8 mouse cellular contexts compared by ENCODE assay signal in genomic region chr5:23787536-23788389, GRCm38 (mm10). TPM values are rescaled to one million over a fixed set of nuclear protein-coding genes. Genes with fewer than 3 reads are reported as not detected.
DNase-seq lines count a peak whose midpoint lies in the region; ATAC-seq and TF ChIP-seq lines count a peak whose summit lies in the region.

Rint1 (plus strand) TSS chr5:23787711.

- peak; percentile 97 to 99 for DNase-seq in heart, postnatal 10 days
- peak; percentile 91 for DNase-seq in large intestine, adult 2 months (ENCODE audit: low read depth, low spot score)
- peak; percentile 96 for DNase-seq in liver, postnatal 0 days
- peak; percentile 99 for DNase-seq in testis, postnatal 10 days (ENCODE audit: low spot score)

- H3K4me3 ChIP-seq in ES-Bruce4 (ENCODE audit: low read depth, low read length), result peak within 1 kb of the TSS; percentile 77
- peak within 1 kb of the TSS; percentile 95 for H3K4me3 ChIP-seq in forebrain, embryonic 13.5 days
- H3K4me3 ChIP-seq in liver, postnatal 0 days (ENCODE audit: low read depth, low read length), result peak within 1 kb of the TSS; percentile 95
- peak within 1 kb of the TSS; percentile 90 for H3K4me3 ChIP-seq in neural tube, embryonic 14.5 days (ENCODE audit: low read depth, low read length)

- peak; percentile 91 for ATAC-seq in cerebellum, adult (ENCODE audit: insufficient number of reproducible peaks, low FRiP score, low TSS enrichment)
- ATAC-seq in forebrain, embryonic 13.5 days, result peak; percentile 81
- ATAC-seq in liver, postnatal 0 days, result peak; percentile 88
- ATAC-seq in neural tube, embryonic 14.5 days (ENCODE audit: low read depth), result peak; percentile 84

- no peaks in the 10 kb centered on the region for H3K4me1 ChIP-seq in ES-Bruce4 (ENCODE audit: control insufficient read depth, insufficient read depth, low read length)
- H3K4me1 ChIP-seq in forebrain, embryonic 13.5 days, result peaks cover 14% of the 10 kb centered on the region
- peaks cover 13% of the 10 kb centered on the region for H3K4me1 ChIP-seq in liver, postnatal 0 days (ENCODE audit: insufficient read depth)
- H3K4me1 ChIP-seq in neural tube, embryonic 14.5 days (ENCODE audit: control insufficient read depth, insufficient read depth, low read length), result peaks cover 8% of the 10 kb centered on the region

- TF ChIP-seq CTCF in ES-Bruce4 (IDR thresholded peaks at IDR 0.05; ENCODE audit: low read depth, low read length), result peak; percentile 91
- peak; percentile 100 for TF ChIP-seq CTCF in liver, postnatal 0 days (IDR thresholded peaks at IDR 0.05; ENCODE audit: low read depth)

- H3K27me3 ChIP-seq in ES-Bruce4 (ENCODE audit: control insufficient read depth, insufficient read depth, low read length, poor library complexity, severe bottlenecking), result no peaks in the 10 kb centered on the region
- no peaks in the 10 kb centered on the region for H3K27me3 ChIP-seq in forebrain, embryonic 13.5 days
- no peaks in the 10 kb centered on the region for H3K27me3 ChIP-seq in liver, postnatal 0 days (ENCODE audit: insufficient read depth, low read length)
- no peaks in the 10 kb centered on the region for H3K27me3 ChIP-seq in neural tube, embryonic 14.5 days (ENCODE audit: control insufficient read depth, insufficient read depth, low read length)

- H3K27ac ChIP-seq in ES-Bruce4 (ENCODE audit: insufficient read depth, low read length), result no peak within 1 kb of the TSS
- no peak within 1 kb of the TSS; the same call in 1 of the 2 replicates for H3K27ac ChIP-seq in forebrain, embryonic 13.5 days
- peak within 1 kb of the TSS; percentile 84 for H3K27ac ChIP-seq in liver, postnatal 0 days (ENCODE audit: low read depth)
- H3K27ac ChIP-seq in neural tube, embryonic 14.5 days (ENCODE audit: low read depth, low read length), result peak within 1 kb of the TSS; percentile 72; the same call in 1 of the 2 replicates

- no peak for TF ChIP-seq EP300 in ES-Bruce4 (IDR thresholded peaks at IDR 0.05; ENCODE audit: insufficient read depth, low read depth, low read length)
- TF ChIP-seq EP300 in liver, postnatal 0 days (IDR thresholded peaks at IDR 0.05; ENCODE audit: low read depth), result no peak

- peak within 1 kb of the TSS; percentile 60 for H3K9ac ChIP-seq in ES-Bruce4 (ENCODE audit: low read depth, poor library complexity, severe bottlenecking)
- peak within 1 kb of the TSS; percentile 88 for H3K9ac ChIP-seq in forebrain, embryonic 13.5 days
- H3K9ac ChIP-seq in liver, postnatal 0 days (replicated peaks), result peak within 1 kb of the TSS; percentile 91
- H3K9ac ChIP-seq in neural tube, embryonic 14.5 days (replicated peaks; ENCODE audit: low read depth, low read length), result peak within 1 kb of the TSS; percentile 82

- 2% methylated on average over 47 of the region's 47 CpGs for WGBS in forebrain, embryonic 13.5 days
- WGBS in large intestine, adult 2 months, result 1% methylated on average over 47 of the region's 47 CpGs
- 1% methylated on average over 47 of the region's 47 CpGs for WGBS in liver, postnatal 0 days (ENCODE audit: insufficient replicate concordance)
- WGBS in neural tube, embryonic 14.5 days, result 3% methylated on average over 47 of the region's 47 CpGs

- H3K36me3 ChIP-seq in ES-Bruce4 (ENCODE audit: control insufficient read depth, insufficient read depth, low read length, poor library complexity, severe bottlenecking), result no peaks in the 10 kb centered on the region
- peaks cover 10% of the 10 kb centered on the region; the same call in 1 of the 2 replicates for H3K36me3 ChIP-seq in forebrain, embryonic 13.5 days (ENCODE audit: poor library complexity, severe bottlenecking)
- peaks cover 10% of the 10 kb centered on the region for H3K36me3 ChIP-seq in liver, postnatal 0 days (replicated peaks; ENCODE audit: insufficient read depth, low read length)
- no peaks in the 10 kb centered on the region for H3K36me3 ChIP-seq in neural tube, embryonic 14.5 days (ENCODE audit: control insufficient read depth, insufficient read depth, low read length)

- intact Hi-C loops in heart, postnatal 10 days (cut with DNase I), result no loop called here

- TF ChIP-seq POLR2A in ES-Bruce4 (IDR thresholded peaks at IDR 0.05; ENCODE audit: insufficient read depth, low read length), result peak; percentile 90

- H3K9me3 ChIP-seq in ES-Bruce4 (replicated peaks; ENCODE audit: control insufficient read depth, insufficient read depth, low read length, poor library complexity, severe bottlenecking), result peaks cover 2% of the 10 kb centered on the region; the same call in 1 of the 2 replicates
- H3K9me3 ChIP-seq in forebrain, embryonic 13.5 days (replicated peaks), result no peaks in the 10 kb centered on the region; the same call in 1 of the 2 replicates
- H3K9me3 ChIP-seq in liver, postnatal 0 days (ENCODE audit: low read length), result no peaks in the 10 kb centered on the region
- no peaks in the 10 kb centered on the region for H3K9me3 ChIP-seq in neural tube, embryonic 14.5 days (ENCODE audit: control insufficient read depth, low read length)

- peak within 1 kb of the TSS; percentile 97 for H3K4me2 ChIP-seq in forebrain, embryonic 13.5 days
- peak within 1 kb of the TSS; percentile 88 for H3K4me2 ChIP-seq in liver, postnatal 0 days (ENCODE audit: low read depth, low read length)
- peak within 1 kb of the TSS; percentile 88 for H3K4me2 ChIP-seq in neural tube, embryonic 14.5 days (ENCODE audit: low read depth, low read length)

RNA-seq across cellular contexts. Expression of gene Rint1, which starts in this region (rescaled TPM):
- polyA plus RNA-seq in ES-Bruce4 (2011; ENCODE audit: insufficient read depth, insufficient read length, low read depth, missing spikeins), result 29.6 and 33.2 TPM in 2 replicates
- polyA plus RNA-seq in forebrain, embryonic 13.5 days (2015; fragmentation: Nextera tagmentation; extraction: Ambion mirVana), result 29.8 and 34.8 TPM in 2 replicates
- total RNA-seq in heart, postnatal 10 days (2021), result 10 to 100 TPM; 17.1 to 17.4 TPM
- 6.3 and 11.1 TPM in 2 replicates for polyA plus RNA-seq in large intestine, adult 2 months (2012; rRNA removed)
- 9.6 and 10.9 TPM in 2 replicates for polyA plus RNA-seq in liver, postnatal 0 days (2015; fragmentation: Nextera tagmentation; extraction: Ambion mirVana)
- 27.5 and 31.1 TPM in 2 replicates for polyA plus RNA-seq in neural tube, embryonic 14.5 days (2014; fragmentation: Nextera tagmentation; extraction: Ambion mirVana)

Comparison
In these comparisons a context has a peak if more than half of its experiments do, and no peak if none do; other contexts are left out.
1. H3K27ac ChIP-seq: peak in liver, postnatal 0 days (single experiment) and neural tube, embryonic 14.5 days (single experiment); none in ES-Bruce4 (single experiment) and forebrain, embryonic 13.5 days (single experiment).
2. Peak in every context shown above with its lines, with median percentiles within 50 percentile points of each other: H3K4me3 ChIP-seq, H3K9ac ChIP-seq, ATAC-seq, H3K4me2 ChIP-seq and DNase-seq.